Mouse (Mus musculus) hindbrain, postnatal 0 days (tissue): ENCODE data around the gene Zbtb20. TPM values are rescaled to one million over a fixed set of nuclear protein-coding genes. Genes with fewer than 3 reads are reported as not detected.

Experiments
- ATAC-seq: fragments of 200-750 bp; cut with Nextera tagmentation; 2 replicates; pipeline ENCODE4 v1.8.0; 2017; ENCODE audit warnings: mild to moderate bottlenecking, moderate TSS enrichment, moderate library complexity
- DNase-seq: peaks from one replicate; pipeline ENCODE4 v3.0.0-alpha.2; 2015; ENCODE audit warnings: low spot score
- H3K27ac ChIP-seq: fragments of 300-500 bp; sonication (generic); 2 replicates; pipeline ENCODE4 v1.5.1; 2014; ENCODE audit warnings: mild to moderate bottlenecking
- H3K27me3 ChIP-seq: fragments of 300-500 bp; sonication (generic); 2 replicates; pipeline ENCODE4 v1.6.1; 2014; ENCODE audit warnings: low read length, mixed read lengths; ENCODE audit not compliant: insufficient read depth
- H3K36me3 ChIP-seq: fragments of 300-500 bp; sonication (generic); 2 replicates; pipeline ENCODE4 v1.6.1; 2014; ENCODE audit warnings: low read length, mixed read lengths; ENCODE audit not compliant: insufficient read depth
- H3K4me1 ChIP-seq: fragments of 300-500 bp; sonication (generic); 2 replicates; pipeline ENCODE4 v1.6.1; 2014; ENCODE audit warnings: antibody characterized with exemption, low read length, mixed read lengths; ENCODE audit not compliant: insufficient read depth
- H3K4me2 ChIP-seq: fragments of 300-500 bp; sonication (generic); 2 replicates; pipeline ENCODE4 v1.6.1; 2014; ENCODE audit warnings: low read depth, mild to moderate bottlenecking, low read length, moderate library complexity, mixed read lengths
- H3K4me3 ChIP-seq: fragments of 300-500 bp; sonication (generic); 2 replicates; pipeline ENCODE4 v1.5.1; 2014; ENCODE audit warnings: low read length
- H3K9ac ChIP-seq: fragments of 300-500 bp; sonication (generic); replicated peaks from 2 replicates; pipeline ENCODE4 v1.6.1; 2014; ENCODE audit warnings: mild to moderate bottlenecking, low read length, moderate library complexity, mixed read lengths
- H3K9me3 ChIP-seq: fragments of 300-500 bp; sonication (generic); 2 replicates; pipeline ENCODE4 v1.6.1; 2016; ENCODE audit warnings: low read length, mixed read lengths
- CTCF ChIP-seq: IDR thresholded peaks from 2 replicates; pipeline ENCODE4 v1.5.1; 2016; ENCODE audit warnings: antibody characterized with exemption, control low read depth, low read depth
- WGBS: fragments of 180-500 bp; shearing (Covaris S2); extraction: QIAGEN DNeasy Blood & Tissue Kit; methylation state at CpG from one replicate; pipeline ENCODE4 v1.1.7; 2014; 5-methylcytosine and 5-hydroxymethylcytosine counted together
- polyA plus RNA-seq: library from polyadenylated mRNA; unstranded; fragments of >200 nt; fragmentation: Nextera tagmentation; extraction: Ambion mirVana; gene quantifications from 2 replicates; pipeline ENCODE4 v1.2.1, GENCODE M21; 2015
- total RNA-seq: library from RNA; depleted of rRNA; stranded (reverse); fragments of >200 nt; gene quantifications from 2 replicates; pipeline ENCODE4 v1.2.3, GENCODE M21; 2014

The Zbtb20 gene
- total and polyA plus RNA-seq, 2 experiments from 2014 or later: 35.2 to 38.0 TPM

- DNase-seq (no peak), ATAC-seq (no peak)
- H3K4me3 ChIP-seq: no peak overlapping the region
- 0 out of 2 replicates have a peak, but pooled peaks cover 3% of the 10 kb centered on the region for H3K4me1 ChIP-seq
- H3K27me3 ChIP-seq: no peaks in the 10 kb centered on the region
- WGBS: 93% methylated on average over 3 of the region's 3 CpGs
- no peak overlapping the region for H3K4me2 ChIP-seq
- TF ChIP-seq CTCF: no peak
- H3K9me3 ChIP-seq: no peaks in the 10 kb centered on the region
- no peak overlapping the region for H3K27ac ChIP-seq
- H3K9ac ChIP-seq: no peak overlapping the region
- H3K36me3 ChIP-seq: no peaks in the 10 kb centered on the region
These were observed 522.1 kb downstream of the Zbtb20 start for GRCm38 (mm10) chr16:43397629-43398323.

DNA sequence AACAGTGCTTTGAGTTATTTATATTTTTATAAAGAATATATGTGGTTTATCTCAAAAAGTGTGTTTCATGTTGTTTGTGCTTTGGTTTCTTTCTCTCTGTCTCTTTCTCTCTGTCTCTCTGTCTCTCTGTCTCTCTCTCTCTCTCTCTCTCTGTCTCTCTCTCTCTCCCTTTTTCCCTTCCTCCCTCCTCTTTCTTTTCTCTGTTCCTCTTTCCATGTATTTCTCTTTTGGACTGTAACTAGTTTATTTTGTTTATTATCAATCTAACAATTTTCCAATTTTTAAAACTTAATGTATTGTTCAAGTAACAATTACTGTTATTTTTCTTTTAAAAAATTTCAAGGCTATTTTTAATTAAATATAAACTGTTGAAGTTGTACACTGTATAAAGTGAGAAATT is 523.7 kb downstream of the Zbtb20 start:
- no peak overlapping the region for H3K4me3 ChIP-seq
- no peaks in the 10 kb centered on the region for H3K27me3 ChIP-seq
- no peak for TF ChIP-seq CTCF
- H3K27ac ChIP-seq: no peak overlapping the region
- H3K36me3 ChIP-seq: no peaks in the 10 kb centered on the region
- no peak overlapping the region for H3K4me2 ChIP-seq
- no peaks in the 10 kb centered on the region for H3K9me3 ChIP-seq
- no peak overlapping the region for H3K9ac ChIP-seq
- DNase-seq (no peak), ATAC-seq (no peak)
- H3K4me1 ChIP-seq: no peaks in the 10 kb centered on the region

DNA sequence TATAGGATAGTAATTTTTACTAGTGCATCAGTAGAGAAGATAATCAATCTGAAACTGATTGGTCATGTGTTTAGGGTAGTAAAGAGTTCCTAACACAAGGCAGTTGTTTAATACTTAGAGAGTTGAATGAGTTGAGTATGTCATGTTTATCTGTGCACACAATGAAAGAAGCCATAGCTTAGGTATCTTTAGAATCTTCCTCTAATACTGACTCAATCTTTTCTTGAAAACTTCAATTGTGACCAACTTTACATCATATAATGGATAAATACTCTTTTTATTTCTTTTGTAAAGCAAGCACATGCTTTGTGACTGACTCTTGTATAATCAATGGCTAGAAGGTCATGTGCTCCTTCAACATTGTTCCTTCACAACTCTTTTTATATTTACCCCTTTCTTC is 524.4 kb downstream of the Zbtb20 start:
- no peak overlapping the region for H3K9ac ChIP-seq
- no peaks in the 10 kb centered on the region for H3K9me3 ChIP-seq
- no peaks in the 10 kb centered on the region for H3K27me3 ChIP-seq
- ATAC-seq (no peak), DNase-seq (no peak)
- no peak overlapping the region for H3K4me2 ChIP-seq
- H3K36me3 ChIP-seq: no peaks in the 10 kb centered on the region
- no peaks in the 10 kb centered on the region for H3K4me1 ChIP-seq
- no peak for TF ChIP-seq CTCF
- H3K4me3 ChIP-seq: no peak overlapping the region
- no peak overlapping the region for H3K27ac ChIP-seq

DNA sequence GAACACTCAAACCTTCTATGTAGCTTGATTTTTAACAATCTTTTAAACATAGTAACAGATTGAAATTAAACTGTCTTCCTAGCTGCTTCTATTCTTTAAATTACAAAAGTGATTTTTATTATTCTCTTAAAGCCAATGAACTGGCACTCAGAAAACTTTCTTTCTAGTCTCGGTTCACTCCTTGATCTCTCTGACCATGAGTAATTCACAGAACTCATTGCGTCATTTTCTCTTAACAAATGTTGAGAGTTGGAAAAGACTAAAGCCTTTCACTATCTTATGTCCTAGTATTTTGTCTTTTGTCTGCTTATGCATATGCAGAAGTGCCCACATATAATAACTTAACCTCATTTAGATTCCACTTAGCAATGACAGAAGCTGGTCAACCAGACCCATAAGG is 525.3 kb downstream of the Zbtb20 start:
- ATAC-seq: no peak
- Histone ChIP-seq H3K27ac (no peak overlapping the region), H3K27me3 (no peaks in the 10 kb centered on the region), H3K9me3 (no peaks in the 10 kb centered on the region), H3K4me2 (no peak overlapping the region), H3K4me1 (no peaks in the 10 kb centered on the region), H3K4me3 (no peak overlapping the region), H3K36me3 (no peaks in the 10 kb centered on the region), H3K9ac (no peak overlapping the region)
- TF ChIP-seq CTCF: no peak
- DNase-seq: no peak
- 81% methylated on average over 2 of the region's 2 CpGs for WGBS

DNA sequence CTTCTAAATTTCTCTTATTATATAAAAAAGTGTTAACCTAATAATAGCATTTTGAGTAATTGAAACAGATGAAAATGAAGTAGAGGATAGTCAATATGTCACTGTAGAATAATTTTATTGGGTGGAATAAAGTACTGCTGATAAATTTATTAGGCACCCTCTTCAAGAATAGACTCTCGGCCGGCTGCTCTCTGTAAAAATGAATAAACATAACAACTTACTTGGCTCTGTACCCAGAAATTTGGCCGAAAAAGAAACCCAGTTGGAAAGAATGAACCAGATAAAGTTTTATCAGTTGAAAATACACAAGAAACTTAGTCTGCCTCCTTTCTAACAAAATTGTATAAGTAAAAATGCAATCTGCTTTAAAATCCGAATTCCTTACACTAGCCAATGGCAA is 527.2 kb downstream of the Zbtb20 start:
- no peak overlapping the region for H3K4me3 ChIP-seq
- H3K4me1 ChIP-seq: no peaks in the 10 kb centered on the region
- no peaks in the 10 kb centered on the region for H3K36me3 ChIP-seq
- no peak overlapping the region for H3K27ac ChIP-seq
- H3K4me2 ChIP-seq: no peak overlapping the region
- ATAC-seq (no peak), DNase-seq (no peak)
- 76% methylated on average over 4 of the region's 4 CpGs for WGBS
- no peak overlapping the region for H3K9ac ChIP-seq
- H3K27me3 ChIP-seq: no peaks in the 10 kb centered on the region
- no peak for TF ChIP-seq CTCF
- H3K9me3 ChIP-seq: no peaks in the 10 kb centered on the region

DNA sequence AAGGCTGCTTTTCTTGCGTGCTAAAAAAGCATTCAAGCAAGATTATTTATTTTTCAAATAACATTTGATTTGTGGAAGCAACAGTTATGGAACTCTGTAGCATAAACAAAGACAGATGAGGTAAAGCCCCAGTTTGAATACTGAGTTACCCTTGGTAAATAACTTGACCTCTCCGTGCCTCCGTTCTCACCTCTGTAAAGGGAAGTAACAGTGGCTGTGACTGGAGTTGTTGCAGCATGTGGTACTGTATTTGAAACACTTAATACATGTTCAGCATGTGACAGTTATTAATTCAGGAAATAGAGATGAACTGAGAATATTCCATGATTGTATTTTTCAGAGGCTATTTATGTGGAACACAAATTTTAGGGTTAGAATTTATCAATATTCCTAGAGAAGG is 529.4 kb downstream of the Zbtb20 start:
- WGBS: 89% methylated on average over 3 of the region's 3 CpGs
- no peak overlapping the region for H3K4me3 ChIP-seq
- no peaks in the 10 kb centered on the region for H3K36me3 ChIP-seq
- no peaks in the 10 kb centered on the region for H3K9me3 ChIP-seq
- H3K4me1 ChIP-seq: no peaks in the 10 kb centered on the region
- no peak for ATAC-seq
- H3K27ac ChIP-seq: no peak overlapping the region
- TF ChIP-seq CTCF: no peak
- no peaks in the 10 kb centered on the region for H3K27me3 ChIP-seq
- no peak overlapping the region for H3K9ac ChIP-seq
- no peak overlapping the region for H3K4me2 ChIP-seq
- DNase-seq: no peak

DNA sequence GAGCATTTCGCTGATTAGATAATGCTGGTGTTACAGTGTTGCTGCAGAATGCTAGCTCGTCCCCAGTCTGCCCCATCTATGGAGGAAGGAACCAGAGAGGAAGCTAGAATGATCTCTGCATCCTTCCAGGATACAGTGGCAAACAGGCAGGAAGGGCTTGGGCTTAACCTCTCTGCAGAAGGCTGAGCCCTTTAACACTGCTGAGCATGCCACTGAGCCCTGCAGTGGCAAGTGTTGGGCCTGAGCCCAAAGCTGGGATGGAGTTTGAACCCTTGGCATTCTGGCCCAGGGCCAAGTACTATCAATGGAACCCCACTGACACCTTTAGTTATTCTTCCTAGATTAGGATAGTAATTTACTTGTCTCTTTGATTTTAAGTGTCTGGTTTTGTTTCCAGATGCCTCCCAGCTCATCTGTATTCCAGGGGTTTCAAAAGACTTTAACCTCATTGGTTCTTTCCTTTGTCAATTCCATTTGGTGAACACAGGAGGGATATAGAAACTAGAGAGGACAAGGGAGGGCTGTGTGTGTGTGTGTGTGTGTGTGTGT is 532.0 kb downstream of the Zbtb20 start:
- no peaks in the 10 kb centered on the region for H3K36me3 ChIP-seq
- no peak overlapping the region for H3K4me3 ChIP-seq
- ATAC-seq (no peak), DNase-seq (no peak)
- H3K9ac ChIP-seq: no peak overlapping the region
- H3K4me2 ChIP-seq: no peak overlapping the region
- TF ChIP-seq CTCF: no peak
- H3K9me3 ChIP-seq: no peaks in the 10 kb centered on the region
- no peaks in the 10 kb centered on the region for H3K27me3 ChIP-seq
- WGBS: 76% methylated on average over 2 of the region's 2 CpGs
- H3K4me1 ChIP-seq: no peaks in the 10 kb centered on the region
- H3K27ac ChIP-seq: no peak overlapping the region
